ENCODE assay signal across 9 mouse cellular contexts in the genomic region with DNA sequence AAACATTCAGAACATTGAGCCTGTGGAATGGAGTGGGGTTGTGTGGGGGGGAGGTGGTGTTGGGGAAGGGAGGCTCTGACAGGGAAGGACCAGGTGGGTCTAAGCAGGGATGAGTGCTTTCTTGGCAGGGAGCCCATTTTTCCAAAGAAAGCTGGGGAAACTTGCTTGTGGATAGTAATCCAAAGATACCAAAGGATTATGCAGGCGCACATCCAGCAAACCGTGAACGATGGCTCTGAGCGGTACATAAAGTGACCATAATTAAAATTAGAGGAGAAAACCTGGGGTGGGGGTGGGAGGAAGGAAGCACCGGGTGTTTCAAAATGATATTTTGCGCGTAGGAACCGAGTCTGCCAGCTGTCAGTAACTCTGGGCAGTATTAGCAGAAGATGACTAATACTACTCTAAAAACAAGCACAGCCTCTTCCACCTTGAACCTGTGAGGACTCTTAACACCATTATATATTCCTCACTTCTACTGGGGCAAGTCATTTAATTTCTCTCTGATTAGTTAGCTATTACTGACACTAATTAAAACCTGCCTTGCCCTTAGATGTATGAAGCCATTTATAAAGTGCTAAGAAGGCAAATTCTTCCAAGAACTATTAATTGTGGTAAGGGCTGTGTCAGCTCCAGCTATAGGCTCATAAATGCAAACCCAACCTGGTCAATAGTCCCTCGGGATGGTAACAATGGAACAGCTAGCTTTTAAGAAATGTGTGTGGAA. TPM values are rescaled to one million over a fixed set of nuclear protein-coding genes. Genes with fewer than 3 reads are reported as not detected.
DNase-seq lines count a peak whose midpoint lies in the region; ATAC-seq and TF ChIP-seq lines count a peak whose summit lies in the region.
"Had no signal": no experiment of that assay in that cellular context is flagged by ENCODE, and none has a peak within 500 bp of the region (broad histone marks: within the 10 kb centered on the region; RNA-seq: fewer than 3 reads in every experiment).

No protein-coding gene starts in this region.

- H3K4me1 ChIP-seq in kidney, embryonic 15.5 days, result peaks cover 6% of the 10 kb centered on the region
- H3K4me1 ChIP-seq in CH12.LX (ENCODE audit: control insufficient read depth in 1 of 2, insufficient read depth in 2 of 2), result peaks cover 23 to 33% of the 10 kb centered on the region in 2 experiments
- H3K4me1 ChIP-seq in midbrain, embryonic 14.5 days (ENCODE audit: control insufficient read depth, insufficient read depth, low read length), result peaks cover 16% of the 10 kb centered on the region; the same call in 1 of the 2 replicates
- H3K4me1 ChIP-seq in heart, adult 2 months (ENCODE audit: control insufficient read depth, insufficient read depth, low read length), result no peaks in the 10 kb centered on the region

- H3K9ac ChIP-seq in kidney, embryonic 15.5 days, result no peak overlapping the region
- H3K9ac ChIP-seq in CH12.LX (ENCODE audit: insufficient read depth, low read depth), result peak overlapping the region; percentile 4; the same call in 1 of the 2 replicates
- no peak overlapping the region for H3K9ac ChIP-seq in midbrain, embryonic 14.5 days (replicated peaks; ENCODE audit: low read length)
- no peak overlapping the region for H3K9ac ChIP-seq in heart, adult 2 months (ENCODE audit: low read depth, low read length)

- no peaks in the 10 kb centered on the region for H3K36me3 ChIP-seq in kidney, embryonic 15.5 days
- no peaks in the 10 kb centered on the region for H3K36me3 ChIP-seq in CH12.LX (replicated peaks in 1 of 2; ENCODE audit: control insufficient read depth in 1 of 2, insufficient read depth in 1 of 2, low read length in 1 of 2)
- H3K36me3 ChIP-seq in midbrain, embryonic 14.5 days (ENCODE audit: control insufficient read depth, insufficient read depth, low read length), result no peaks in the 10 kb centered on the region
- no peaks in the 10 kb centered on the region for H3K36me3 ChIP-seq in heart, adult 2 months (ENCODE audit: control insufficient read depth, insufficient read depth, low read length)

- no peak for DNase-seq in kidney, adult 8-10 months
- DNase-seq in CH12.LX (ENCODE audit: extremely low read depth), result peak; percentile 69
- peak; percentile 72 for DNase-seq in midbrain, embryonic 14.5 days
- no peak for DNase-seq in thymus, postnatal 4 days
- DNase-seq in heart, postnatal 25 days (ENCODE audit: low spot score), result no peak
- no peak for DNase-seq in heart, adult 2 months

- no peak for TF ChIP-seq POLR2A in CH12.LX (IDR thresholded peaks at IDR 0.05; ENCODE audit: low read depth, low read length)
- TF ChIP-seq POLR2A in heart, adult 2 months (IDR thresholded peaks at IDR 0.05; ENCODE audit: insufficient read depth, low read depth, low read length), result no peak

- peak; percentile 85 for TF ChIP-seq EP300 in CH12.LX (IDR thresholded peaks at IDR 0.05; ENCODE audit: low read length)
- no peak for TF ChIP-seq EP300 in heart, adult 2 months (IDR thresholded peaks at IDR 0.05; ENCODE audit: insufficient read depth, low read depth, low read length)

- H3K27me3 ChIP-seq in kidney, embryonic 15.5 days, result no peaks in the 10 kb centered on the region
- no peaks in the 10 kb centered on the region for H3K27me3 ChIP-seq in CH12.LX (replicated peaks)
- no peaks in the 10 kb centered on the region for H3K27me3 ChIP-seq in midbrain, embryonic 14.5 days (ENCODE audit: control insufficient read depth, insufficient read depth, low read length)
- H3K27me3 ChIP-seq in heart, adult 2 months (ENCODE audit: control insufficient read depth, insufficient read depth, low read length), result no peaks in the 10 kb centered on the region

- H3K79me2 ChIP-seq in CH12.LX (replicated peaks; ENCODE audit: control insufficient read depth, extremely low read depth, insufficient read depth, poor library complexity, severe bottlenecking), result no peaks in the 10 kb centered on the region
- no peaks in the 10 kb centered on the region for H3K79me2 ChIP-seq in heart, adult 2 months (replicated peaks; ENCODE audit: control insufficient read depth, insufficient read depth, low read length)

- intact Hi-C loops in heart, postnatal 25 days (cut with DNase I), result no loop called here
- intact Hi-C loops in heart, adult 2 months (cut with DNase I), result no loop called here

- peak; percentile 33 for ATAC-seq in kidney, embryonic 15.5 days (replicated peaks; ENCODE audit: low FRiP score)
- peak; percentile 69 for ATAC-seq in granulocyte monocyte progenitor cell, adult 5-6 weeks (replicated peaks; ENCODE audit: poor library complexity, severe bottlenecking)
- ATAC-seq in midbrain, embryonic 14.5 days (ENCODE audit: low FRiP score, low TSS enrichment), result peak; percentile 61; the same call in 1 of the 2 replicates

- H3K27ac ChIP-seq in kidney, embryonic 15.5 days, result no peak overlapping the region
- no peak overlapping the region for H3K27ac ChIP-seq in CH12.LX (ENCODE audit: insufficient read depth, low read depth)
- 0 out of 2 replicates have a peak overlapping the region, but pooled peaks have one; percentile 57 for H3K27ac ChIP-seq in midbrain, embryonic 14.5 days (replicated peaks; ENCODE audit: low read depth, low read length)
- no peak overlapping the region for H3K27ac ChIP-seq in heart, adult 2 months

- no peak overlapping the region for H3K4me3 ChIP-seq in kidney, embryonic 15.5 days (replicated peaks)
- no peak overlapping the region for H3K4me3 ChIP-seq in CH12.LX (replicated peaks in 1 of 3; ENCODE audit: low read depth in 2 of 3, low read length in 2 of 3, poor library complexity in 1 of 3)
- H3K4me3 ChIP-seq in midbrain, embryonic 14.5 days (replicated peaks; ENCODE audit: low read depth, low read length), result no peak overlapping the region
- no peak overlapping the region for H3K4me3 ChIP-seq in heart, adult 2 months
- H3K4me3 ChIP-seq: myocyte had no signal

- no peak; the same call in none of the 2 replicates for TF ChIP-seq RAD21 in CH12.LX (IDR thresholded peaks at IDR 0.05; ENCODE audit: low read depth, low read length)

- H3K9me3 ChIP-seq in kidney, embryonic 15.5 days (replicated peaks), result no peaks in the 10 kb centered on the region
- H3K9me3 ChIP-seq in CH12.LX (replicated peaks; ENCODE audit: low read length), result peaks cover 3% of the 10 kb centered on the region
- no peaks in the 10 kb centered on the region for H3K9me3 ChIP-seq in midbrain, embryonic 14.5 days (ENCODE audit: control insufficient read depth, low read length)

- in situ Hi-C loops in CH12.LX (cut with MboI; ENCODE audit: low pct_ligation_motif_present, low pct_unique_long_range_greater_than_20kb, low sequenced_read_pairs), result no loop called here

- no peak for TF ChIP-seq CTCF in CH12.LX (conservative IDR thresholded peaks at IDR 0.05 in 1 of 2, IDR thresholded peaks at IDR 0.05 in 1 of 2; ENCODE audit: low read depth in 2 of 2, low read length in 2 of 2)
- no peak for TF ChIP-seq CTCF in heart, adult 2 months (IDR thresholded peaks at IDR 0.05)

- 62% methylated on average over 9 of the region's 9 CpGs for WGBS in kidney, embryonic 15.5 days
- WGBS in midbrain, embryonic 14.5 days, result 22% methylated on average over 9 of the region's 9 CpGs
- 41% methylated on average over 9 of the region's 9 CpGs for WGBS in heart, adult 2 months

- dilution Hi-C loops in CH12.LX (cut with MboI; ENCODE audit: extremely low pct_ligation_motif_present, extremely low pct_unique_long_range_greater_than_20kb, low sequenced_read_pairs), result no loop called here

- H3K4me2 ChIP-seq in kidney, embryonic 15.5 days, result no peak overlapping the region
- H3K4me2 ChIP-seq in CH12.LX (ENCODE audit: insufficient read depth, low read depth, poor library complexity, severe bottlenecking), result peak overlapping the region; percentile 53
- H3K4me2 ChIP-seq in midbrain, embryonic 14.5 days (ENCODE audit: low read length), result no peak overlapping the region

TF ChIP-seq in CH12.LX, 34 proteins besides CTCF, POLR2A, EP300 and RAD21:
- TF ChIP-seq E2F4 (IDR thresholded peaks at IDR 0.05; ENCODE audit: insufficient replicate concordance, low read depth, low read length) (no peak), JUND (conservative IDR thresholded peaks at IDR 0.05; ENCODE audit: low read depth, low read length) (peak; percentile 51; the same call in 1 of the 2 replicates), ETS1 (conservative IDR thresholded peaks at IDR 0.05; ENCODE audit: low read depth, low read length) (peak; percentile 86), CHD2 (IDR thresholded peaks at IDR 0.05; ENCODE audit: low read length) (peak; percentile 33; the same call in 1 of the 2 replicates), ZMIZ1 (IDR thresholded peaks at IDR 0.05; ENCODE audit: low read depth, low read length) (no peak), GABPA (IDR thresholded peaks at IDR 0.05; ENCODE audit: insufficient replicate concordance, low read depth, low read length) (no peak), IRF4 (IDR thresholded peaks at IDR 0.05; ENCODE audit: low read depth, low read length) (peak; percentile 76), PAX5 (IDR thresholded peaks at IDR 0.05; ENCODE audit: low read length) (no peak), MAZ (IDR thresholded peaks at IDR 0.05; ENCODE audit: low read depth, low read length) (0 out of 2 replicates have a peak, but pooled peaks have one; percentile 8), JUN (IDR thresholded peaks at IDR 0.05; ENCODE audit: insufficient read depth, low read depth, low read length) (peak; percentile 59; the same call in 1 of the 2 replicates), MEF2A (IDR thresholded peaks at IDR 0.05; ENCODE audit: borderline replicate concordance, low read depth, low read length) (peak; percentile 81), ELF1 (IDR thresholded peaks at IDR 0.05; ENCODE audit: low read depth, low read length) (0 out of 2 replicates have a peak, but pooled peaks have one; percentile 19), TCF12 (IDR thresholded peaks at IDR 0.05; ENCODE audit: low read depth, low read length) (peak; percentile 87), SIN3A (IDR thresholded peaks at IDR 0.05; ENCODE audit: low read length) (peak; percentile 32; the same call in 1 of the 2 replicates)

RNA-seq across cellular contexts. Expression of a gene that starts 30.9 kb away (rescaled TPM):
- polyA plus RNA-seq in kidney, embryonic 15.5 days (2015; fragmentation: Nextera tagmentation; extraction: Ambion mirVana), result 8.8 and 9.8 TPM in 2 replicates
- total RNA-seq in CH12.LX (2012; rRNA removed), result 156 and 169 TPM in 2 replicates
- 86.6 and 102 TPM in 2 replicates for total RNA-seq in CH12.LX (2014; rRNA removed)
- 80.3 and 80.6 TPM in 2 replicates for polyA plus RNA-seq in CH12.LX (2012; ENCODE audit: insufficient read length, low read depth)
- total RNA-seq in granulocyte monocyte progenitor cell, adult 5-6 weeks (2014; fragmentation: Nextera tagmentation), result 151 and 195 TPM in 2 replicates
- total RNA-seq in granulocyte monocyte progenitor cell, adult 5-6 weeks (2017), result 178 and 196 TPM in 2 replicates
- polyA plus RNA-seq in midbrain, embryonic 14.5 days (2014; fragmentation: Nextera tagmentation; extraction: Ambion mirVana), result 10.2 and 12.3 TPM in 2 replicates
- 10 to 100 TPM; 10.0 to 11.2 TPM for total RNA-seq in heart, postnatal 25 days (2021)
- 1 to 10 TPM; 7.0 to 7.8 TPM for total RNA-seq in heart, adult 2 months (2021)
- 28.4 and 29.8 TPM in 2 replicates for polyA plus RNA-seq in heart, adult 2 months (2012; rRNA removed)

Comparison
In these comparisons a context has a peak if more than half of its experiments do, and no peak if none do; other contexts are left out.
1. DNase-seq: peak in CH12.LX (single experiment) and midbrain, embryonic 14.5 days (single experiment); none in kidney, adult 8-10 months (0 of 2), thymus, postnatal 4 days (single experiment), heart, postnatal 25 days (single experiment) and heart, adult 2 months (0 of 2).
2. RNA of a gene that starts 30.9 kb away (total RNA-seq): 151 to 196 TPM in granulocyte monocyte progenitor cell, adult 5-6 weeks and 86.6 to 169 TPM in CH12.LX; 10.0 to 11.2 TPM in heart, postnatal 25 days and 7.0 to 7.8 TPM in heart, adult 2 months; every median in the first group is over 4 times any median in the second.
3. Peak in every context shown above with its lines, with median percentiles within 50 percentile points of each other: ATAC-seq.